ENCODE assay signal across 9 mouse cellular contexts in genomic region chr1:133766901-133767529, GRCm38 (mm10). TPM values are rescaled to one million over a fixed set of nuclear protein-coding genes. Genes with fewer than 3 reads are reported as not detected.
DNase-seq lines count a peak whose midpoint lies in the region; ATAC-seq and TF ChIP-seq lines count a peak whose summit lies in the region.
"Had no signal": no experiment of that assay in that cellular context is flagged by ENCODE, and none has a peak within 500 bp of the region (broad histone marks: within the 10 kb centered on the region; RNA-seq: fewer than 3 reads in every experiment).

No protein-coding gene starts in this region.

- peaks cover 52% of the 10 kb centered on the region for H3K4me1 ChIP-seq in forebrain, embryonic 10.5 days
- peaks cover 10% of the 10 kb centered on the region for H3K4me1 ChIP-seq in forebrain, embryonic 16.5 days (replicated peaks; ENCODE audit: control insufficient read depth, insufficient read depth, low read length)
- H3K4me1 ChIP-seq in lung, embryonic 16.5 days (replicated peaks; ENCODE audit: control insufficient read depth, insufficient read depth, low read length): peaks cover 26% of the 10 kb centered on the region
- peaks cover 41% of the 10 kb centered on the region for H3K4me1 ChIP-seq in hindbrain, embryonic 12.5 days
- H3K4me1 ChIP-seq in small intestine, adult 2 months (ENCODE audit: control insufficient read depth, insufficient read depth, insufficient read length, low read length): no peaks in the 10 kb centered on the region

- peak; percentile 27 for DNase-seq in forebrain, embryonic 10.5 days (ENCODE audit: extremely low spot score, low spot score)
- no peak for DNase-seq in lung, postnatal 36 days
- DNase-seq in adrenal gland, adult 18-20 months (ENCODE audit: low spot score in 2 of 2): no peak
- DNase-seq in cerebellum, adult 8-10 months: no peak
- DNase-seq: thymus, postnatal 25 days had no signal

- TF ChIP-seq CTCF in small intestine, adult 2 months (IDR thresholded peaks at IDR 0.05; ENCODE audit: extremely low read depth, insufficient read length, insufficient replicate concordance, low read depth, low read length): no peak

- no peaks in the 10 kb centered on the region for H3K27me3 ChIP-seq in forebrain, embryonic 10.5 days (ENCODE audit: poor library complexity, severe bottlenecking)
- no peaks in the 10 kb centered on the region for H3K27me3 ChIP-seq in forebrain, embryonic 16.5 days (replicated peaks; ENCODE audit: control insufficient read depth, insufficient read depth, low read length)
- H3K27me3 ChIP-seq in lung, embryonic 16.5 days (ENCODE audit: control insufficient read depth, insufficient read depth, low read depth, low read length): no peaks in the 10 kb centered on the region
- no peaks in the 10 kb centered on the region for H3K27me3 ChIP-seq in hindbrain, embryonic 12.5 days
- H3K27me3 ChIP-seq in small intestine, adult 2 months (ENCODE audit: control insufficient read depth, insufficient read depth, low read length): no peaks in the 10 kb centered on the region

- 23% methylated on average over 11 of the region's 11 CpGs for WGBS in forebrain, embryonic 10.5 days
- WGBS in forebrain, embryonic 16.5 days: 31% methylated on average over 11 of the region's 11 CpGs
- WGBS in lung, embryonic 16.5 days: 16% methylated on average over 11 of the region's 11 CpGs
- WGBS in hindbrain, embryonic 12.5 days: 14% methylated on average over 11 of the region's 11 CpGs
- WGBS in small intestine, adult 2 months: 47% methylated on average over 11 of the region's 11 CpGs

- no peak overlapping the region for H3K4me2 ChIP-seq in forebrain, embryonic 16.5 days (ENCODE audit: low read length)
- H3K4me2 ChIP-seq in lung, embryonic 16.5 days (ENCODE audit: low read depth, low read length): no peak overlapping the region
- H3K4me2 ChIP-seq in hindbrain, embryonic 12.5 days (replicated peaks): no peak overlapping the region

- no peak for TF ChIP-seq POLR2A in small intestine, adult 2 months (IDR thresholded peaks at IDR 0.05; ENCODE audit: low read depth, low read length)

- ATAC-seq in forebrain, embryonic 16.5 days: no peak
- ATAC-seq in lung, embryonic 16.5 days (ENCODE audit: low read depth): no peak
- no peak for ATAC-seq in hindbrain, embryonic 12.5 days (ENCODE audit: low FRiP score)

- no peaks in the 10 kb centered on the region for H3K36me3 ChIP-seq in forebrain, embryonic 10.5 days (replicated peaks)
- no peaks in the 10 kb centered on the region for H3K36me3 ChIP-seq in forebrain, embryonic 16.5 days (ENCODE audit: control insufficient read depth, insufficient read depth)
- no peaks in the 10 kb centered on the region for H3K36me3 ChIP-seq in lung, embryonic 16.5 days (ENCODE audit: control insufficient read depth, insufficient read depth, low read length)
- no peaks in the 10 kb centered on the region for H3K36me3 ChIP-seq in hindbrain, embryonic 12.5 days
- H3K36me3 ChIP-seq in small intestine, adult 2 months (ENCODE audit: control insufficient read depth, insufficient read depth, low read length): no peaks in the 10 kb centered on the region

- no peak overlapping the region for H3K4me3 ChIP-seq in forebrain, embryonic 10.5 days
- no peak overlapping the region for H3K4me3 ChIP-seq in forebrain, embryonic 16.5 days (replicated peaks; ENCODE audit: low read length)
- no peak overlapping the region for H3K4me3 ChIP-seq in lung, embryonic 16.5 days (ENCODE audit: low read length)
- no peak overlapping the region for H3K4me3 ChIP-seq in hindbrain, embryonic 12.5 days
- no peak overlapping the region for H3K4me3 ChIP-seq in small intestine, adult 2 months (ENCODE audit: low read depth, low read length)

- no peaks in the 10 kb centered on the region for H3K9me3 ChIP-seq in forebrain, embryonic 10.5 days
- no peaks in the 10 kb centered on the region for H3K9me3 ChIP-seq in forebrain, embryonic 16.5 days (ENCODE audit: control insufficient read depth, low read length)
- no peaks in the 10 kb centered on the region for H3K9me3 ChIP-seq in lung, embryonic 16.5 days (ENCODE audit: control insufficient read depth, low read length)
- H3K9me3 ChIP-seq in hindbrain, embryonic 12.5 days (replicated peaks): no peaks in the 10 kb centered on the region

- H3K27ac ChIP-seq in forebrain, embryonic 10.5 days: peak overlapping the region; percentile 80
- H3K27ac ChIP-seq in forebrain, embryonic 16.5 days (ENCODE audit: low read length): no peak overlapping the region
- H3K27ac ChIP-seq in lung, embryonic 16.5 days (ENCODE audit: low read length): peak overlapping the region; percentile 70
- H3K27ac ChIP-seq in hindbrain, embryonic 12.5 days: 0 out of 2 replicates have a peak overlapping the region, but pooled peaks have one; percentile 14
- peak overlapping the region; percentile 33; the same call in 1 of the 2 replicates for H3K27ac ChIP-seq in small intestine, adult 2 months (ENCODE audit: insufficient read depth, low read depth, low read length)

- H3K9ac ChIP-seq in forebrain, embryonic 16.5 days (replicated peaks; ENCODE audit: low read depth, low read length): no peak overlapping the region
- H3K9ac ChIP-seq in lung, embryonic 16.5 days (ENCODE audit: low read length): peak overlapping the region; percentile 31; the same call in 1 of the 2 replicates
- no peak overlapping the region for H3K9ac ChIP-seq in hindbrain, embryonic 12.5 days

RNA-seq across cellular contexts. Expression of gene Atp2b4, which starts 33.8 kb away (rescaled TPM):
- polyA plus RNA-seq in forebrain, embryonic 10.5 days (2016; fragmentation: Nextera tagmentation; extraction: Ambion mirVana): 3.2 and 4.2 TPM in 2 replicates
- 9.3 and 11.1 TPM in 2 replicates for polyA plus RNA-seq in forebrain, embryonic 16.5 days (2015; fragmentation: Nextera tagmentation; extraction: Ambion mirVana)
- polyA plus RNA-seq in lung, embryonic 16.5 days (2015; fragmentation: Nextera tagmentation; extraction: Ambion mirVana): 7.7 and 9.0 TPM in 2 replicates
- polyA plus RNA-seq in hindbrain, embryonic 12.5 days (2016; fragmentation: Nextera tagmentation; extraction: Ambion mirVana): 12.2 and 16.3 TPM in 2 replicates
- polyA plus RNA-seq in small intestine, adult 2 months (2012; rRNA removed): 5.0 and 5.5 TPM in 2 replicates
- 10 to 100 TPM; 25.1 to 41.5 TPM for total RNA-seq in adrenal gland, adult 18-20 months (2021)
